Mouse (Mus musculus): ENCODE measurements around the gene Tns4. TPM values are rescaled to one million over a fixed set of nuclear protein-coding genes. Genes with fewer than 3 reads are reported as not detected.
A peak's percentile ranks its signal among the peaks of the same experiment; 100 is the strongest.

Gene Tns4
- total RNA-seq, 2 experiments from 2014 or later: 0.10 TPM; not detected in 1

DNA sequence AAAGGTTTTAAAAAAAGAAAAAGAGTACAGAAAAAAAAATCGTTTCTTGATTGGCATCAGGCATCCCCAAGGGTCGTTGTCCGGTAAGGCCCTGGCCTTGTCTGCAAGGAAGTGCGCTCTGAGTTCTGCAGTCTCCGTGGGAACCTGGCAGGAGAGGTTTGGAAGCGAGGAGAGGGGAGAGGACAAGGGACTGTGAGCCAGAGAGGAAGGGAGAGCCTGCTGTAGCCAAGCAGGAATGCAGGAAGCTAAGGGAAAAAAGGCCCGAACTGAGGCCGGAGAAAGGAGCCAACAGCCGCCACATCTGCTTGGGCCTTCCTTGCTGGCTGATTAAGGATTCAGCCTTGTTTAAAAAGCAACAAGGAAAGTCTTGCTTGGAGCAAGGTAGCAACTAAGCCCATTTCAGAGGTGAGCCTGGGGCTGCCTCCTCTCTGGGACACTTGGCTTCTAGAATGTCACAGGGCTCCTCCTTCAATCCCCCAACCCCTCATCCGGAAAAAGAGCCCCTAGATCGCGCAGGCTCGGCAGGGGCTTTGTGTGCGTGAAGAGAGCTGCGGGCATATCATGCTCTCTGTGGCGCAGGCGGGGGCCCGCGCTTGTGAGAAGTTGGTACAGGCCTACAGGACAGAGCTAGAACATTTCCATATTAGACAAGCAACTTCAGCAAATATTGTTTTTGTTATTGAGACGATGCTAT is 31.6 kb upstream of the Tns4 start:
- intact Hi-C loops (cut with DNase I; ENCODE audit: low total_unique reads): loop anchor here (5.0 to 10.0 kb wide), 2 partner anchors 78 to 206 kb away; partner anchors contain the start of gene Igfbp4

DNA sequence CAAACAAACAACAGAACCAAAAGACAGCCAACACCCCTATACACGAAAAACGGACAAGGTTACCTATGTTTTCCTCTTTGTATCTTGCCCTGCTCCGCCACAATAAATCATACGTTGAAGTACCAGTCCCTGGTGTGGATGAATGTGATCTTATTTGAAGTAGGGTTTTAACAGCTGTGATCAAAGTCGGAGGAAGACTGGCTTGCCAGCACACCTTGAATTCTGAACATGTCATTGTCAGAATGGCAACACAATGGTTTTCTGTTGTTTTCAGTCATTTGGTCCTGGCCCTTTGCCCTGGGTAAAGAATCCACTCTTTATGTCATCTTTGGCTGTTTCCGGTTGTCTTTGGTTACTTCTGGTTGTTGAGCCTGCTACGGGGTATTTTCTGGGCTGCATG is 29.9 kb upstream of the Tns4 start:
- intact Hi-C loops (cut with DNase I; ENCODE audit: low total_unique reads): no loop called here
- DNase-seq: no peak

More for the DNA sequence above, 31.6 kb upstream of the Tns4 start:
- peak; percentile 68 for DNase-seq

- no peak for DNase-seq
- intact Hi-C loops (cut with DNase I; ENCODE audit: low total_unique reads): no loop called here
These were observed 29.3 kb upstream of the Tns4 start for GRCm38 (mm10) chr11:99118420-99118819.

GRCm38 (mm10) chr11:99117907-99118306 is 28.8 kb upstream of the Tns4 start:
- no peak for DNase-seq
- intact Hi-C loops (cut with DNase I; ENCODE audit: low total_unique reads): no loop called here

- intact Hi-C loops (cut with DNase I; ENCODE audit: low total_unique reads): no loop called here
- no peak for DNase-seq
These were observed 26.8 kb upstream of the Tns4 start for GRCm38 (mm10) chr11:99115940-99116339.

DNA sequence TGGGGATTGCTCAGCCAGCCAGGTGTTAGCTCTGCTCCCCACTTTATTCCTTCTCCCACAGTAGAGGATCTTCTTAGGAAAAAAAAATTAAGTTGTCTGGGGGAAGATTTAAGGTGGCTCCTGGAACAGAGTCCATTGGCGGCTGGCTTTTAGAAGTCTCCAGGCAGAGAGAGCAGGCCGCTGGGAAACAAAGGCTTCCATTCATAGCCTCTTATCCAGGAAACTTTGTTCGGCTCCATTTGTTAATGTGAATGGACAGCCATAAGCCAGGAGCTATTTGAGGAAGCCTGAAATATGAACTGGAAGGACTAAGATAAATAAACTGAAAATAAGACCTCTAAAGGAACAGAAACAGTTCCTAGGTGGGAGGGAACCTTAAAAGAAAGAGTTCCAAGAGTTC is 24.0 kb upstream of the Tns4 start:
- DNase-seq: no peak
- intact Hi-C loops (cut with DNase I; ENCODE audit: low total_unique reads): loop anchor here (5.0 kb wide), 1 partner anchor 41 kb away; no protein-coding TSS in a partner anchor

GRCm38 (mm10) chr11:99112700-99113099 is 23.6 kb upstream of the Tns4 start:
- DNase-seq: no peak
- intact Hi-C loops (cut with DNase I; ENCODE audit: low total_unique reads): loop anchor here (5.0 kb wide), 1 partner anchor 40 kb away; no protein-coding TSS in a partner anchor

DNA sequence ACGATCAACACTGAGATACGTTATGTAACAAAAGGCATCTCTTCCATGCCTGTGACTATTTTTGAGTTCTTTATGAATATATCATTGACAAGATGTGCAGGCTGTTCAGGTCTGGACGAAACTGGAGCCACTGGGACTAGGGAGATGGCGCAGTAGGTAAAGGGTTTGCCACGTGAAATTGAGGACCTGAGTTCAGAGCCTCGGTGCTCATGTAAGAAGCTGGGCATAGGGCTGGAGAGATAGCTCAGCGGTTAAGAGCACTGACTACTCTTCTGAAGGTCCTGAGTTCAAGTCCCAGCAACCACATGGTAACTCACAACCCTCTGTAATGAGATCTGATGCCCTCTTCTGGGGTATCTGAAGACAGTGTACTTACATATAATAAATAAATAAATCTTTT is 22.5 kb upstream of the Tns4 start:
- intact Hi-C loops (cut with DNase I; ENCODE audit: low total_unique reads): loop anchor here (5.0 kb wide), 1 partner anchor 39 kb away; no protein-coding TSS in a partner anchor

DNA sequence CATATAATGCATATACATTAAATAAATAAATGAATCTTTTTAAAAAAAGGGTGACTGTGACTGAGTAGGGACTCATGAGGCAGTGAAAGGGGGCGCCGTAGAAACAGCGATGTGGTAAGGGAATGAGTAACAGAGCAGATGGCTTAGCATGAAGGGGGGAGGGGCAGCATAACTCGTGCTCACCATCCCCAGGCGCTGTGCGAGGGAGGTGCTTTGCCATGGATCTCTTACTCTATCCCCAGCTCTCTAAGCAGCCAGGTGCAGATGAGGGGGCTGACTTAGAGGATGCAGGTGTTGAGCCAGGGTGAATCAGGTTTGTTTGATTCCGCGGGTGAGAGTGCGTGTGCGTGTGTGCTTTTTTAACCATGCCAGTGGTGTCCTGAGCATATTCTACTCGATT is 22.0 kb upstream of the Tns4 start:
- intact Hi-C loops (cut with DNase I; ENCODE audit: low total_unique reads): loop anchor here (5.0 kb wide), 1 partner anchor 39 kb away; no protein-coding TSS in a partner anchor
- DNase-seq: no peak

More for the DNA sequence above, 22.5 kb upstream of the Tns4 start:
- no peak for DNase-seq

DNA sequence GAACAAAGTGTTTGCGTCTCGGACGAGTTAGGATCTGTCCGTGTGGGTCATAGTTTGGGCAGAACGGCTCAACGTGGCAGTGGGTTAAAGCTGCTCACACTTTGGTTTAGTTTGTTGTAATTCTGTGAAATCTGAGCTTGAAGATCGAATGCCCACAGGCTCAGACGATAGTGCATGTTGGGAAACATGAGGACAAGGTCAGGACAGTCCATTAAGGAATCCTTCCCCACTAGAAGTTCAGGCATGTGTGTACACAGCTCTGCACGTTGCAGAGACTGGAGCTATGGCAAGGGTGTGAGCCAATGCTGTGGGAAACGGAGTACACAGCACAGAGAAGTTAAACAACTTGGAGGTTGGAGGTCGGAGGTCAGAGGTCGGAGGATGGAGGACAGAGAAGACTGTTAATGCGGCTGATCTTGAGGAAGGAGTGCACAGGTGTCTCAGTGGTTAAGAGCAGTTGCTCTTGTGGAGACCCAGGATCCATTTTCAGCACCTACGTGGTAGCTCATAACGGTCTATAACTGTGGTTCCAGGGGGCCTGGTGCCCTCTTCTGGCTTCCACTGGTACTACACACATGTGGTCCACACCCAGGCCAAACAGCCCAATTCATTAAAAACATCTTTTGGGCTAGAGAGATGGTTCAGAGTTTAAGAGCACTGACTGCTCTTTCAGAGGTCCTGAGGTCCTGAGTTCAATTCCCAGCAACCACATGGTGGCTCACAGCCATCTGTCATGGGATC is 21.4 kb upstream of the Tns4 start:
- intact Hi-C loops (cut with DNase I; ENCODE audit: low total_unique reads): loop anchor here (5.0 kb wide), 1 partner anchor 38 kb away; no protein-coding TSS in a partner anchor
- DNase-seq: no peak

- intact Hi-C loops (cut with DNase I; ENCODE audit: low total_unique reads): no loop called here
- no peak for DNase-seq
These were observed 19.2 kb upstream of the Tns4 start for GRCm38 (mm10) chr11:99108296-99108695.

DNA sequence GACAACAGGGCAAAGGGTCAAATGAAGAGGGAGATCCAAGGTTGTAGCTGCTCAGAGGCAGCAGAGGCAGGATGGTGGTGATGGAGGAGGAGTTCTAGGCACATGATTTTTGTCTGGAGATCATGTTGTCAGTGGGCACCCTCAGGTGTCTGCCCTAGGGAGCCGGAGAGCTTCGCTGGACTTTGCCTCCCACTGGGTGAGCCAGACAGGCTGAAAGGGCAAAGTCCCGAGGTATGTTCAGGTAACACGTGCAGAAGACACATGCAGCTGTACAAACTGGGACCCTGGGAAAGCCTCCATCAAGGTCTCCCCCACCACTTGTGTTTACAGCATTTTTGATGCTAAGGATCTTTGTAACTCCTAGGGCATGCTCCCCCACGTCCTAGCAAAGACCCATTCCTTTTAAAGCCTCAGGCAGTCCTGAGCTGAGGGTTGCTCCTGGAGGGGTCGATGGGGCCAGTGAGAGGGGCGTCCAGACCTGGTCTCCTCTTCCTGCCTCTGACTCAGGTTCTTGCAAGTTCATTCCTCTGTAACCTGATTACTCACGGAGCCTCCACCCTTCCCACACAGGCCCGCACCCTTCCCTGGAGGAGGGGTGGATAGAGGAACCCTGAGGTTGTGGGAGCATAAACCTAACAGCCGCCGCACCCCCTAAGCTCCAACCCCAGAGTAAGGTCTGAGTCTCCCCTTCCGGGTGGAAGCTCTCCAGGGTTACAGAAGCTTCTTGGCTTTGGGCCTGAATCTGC is 17.0 kb upstream of the Tns4 start:
- no peak for DNase-seq
- intact Hi-C loops (cut with DNase I; ENCODE audit: low total_unique reads): no loop called here

DNA sequence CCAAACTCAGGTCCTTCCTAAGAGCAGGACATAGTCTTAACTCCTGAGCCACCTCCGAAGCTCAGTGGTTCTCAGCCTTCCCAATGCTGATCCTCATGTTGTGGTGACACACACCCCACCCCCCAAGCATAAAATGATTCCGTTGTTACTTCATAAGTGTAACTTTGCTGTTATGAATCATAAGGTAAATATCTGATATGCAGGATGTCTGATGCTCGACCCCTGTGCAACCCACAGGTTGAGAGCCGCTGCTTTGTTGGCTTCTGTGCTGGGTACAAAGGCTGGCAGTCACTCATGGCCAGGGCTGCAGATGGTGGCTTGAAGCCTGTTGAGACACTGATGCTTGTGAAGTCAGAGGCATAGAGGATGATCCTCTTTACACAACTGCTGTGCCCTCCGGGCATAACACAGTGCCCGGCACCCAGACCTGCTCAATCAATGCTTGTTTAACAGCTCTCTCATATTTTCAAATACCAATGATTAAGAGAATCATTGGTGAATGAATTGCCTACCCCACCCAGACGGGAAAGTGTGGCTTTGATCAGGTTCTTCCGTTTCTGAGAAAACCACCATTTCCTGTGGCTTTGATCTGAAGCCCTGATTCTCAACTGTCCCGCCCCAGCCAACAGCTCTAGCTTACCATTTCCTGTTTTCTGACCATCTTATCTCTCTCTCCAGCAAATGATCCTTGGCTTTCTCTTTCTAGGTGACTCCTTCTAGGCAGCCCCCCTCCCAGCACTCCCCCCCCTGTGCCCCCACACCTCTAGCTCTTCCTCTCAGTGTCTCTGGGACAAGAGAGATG is 15.7 kb upstream of the Tns4 start:
- no peak for DNase-seq
- intact Hi-C loops (cut with DNase I; ENCODE audit: low total_unique reads): no loop called here

DNA sequence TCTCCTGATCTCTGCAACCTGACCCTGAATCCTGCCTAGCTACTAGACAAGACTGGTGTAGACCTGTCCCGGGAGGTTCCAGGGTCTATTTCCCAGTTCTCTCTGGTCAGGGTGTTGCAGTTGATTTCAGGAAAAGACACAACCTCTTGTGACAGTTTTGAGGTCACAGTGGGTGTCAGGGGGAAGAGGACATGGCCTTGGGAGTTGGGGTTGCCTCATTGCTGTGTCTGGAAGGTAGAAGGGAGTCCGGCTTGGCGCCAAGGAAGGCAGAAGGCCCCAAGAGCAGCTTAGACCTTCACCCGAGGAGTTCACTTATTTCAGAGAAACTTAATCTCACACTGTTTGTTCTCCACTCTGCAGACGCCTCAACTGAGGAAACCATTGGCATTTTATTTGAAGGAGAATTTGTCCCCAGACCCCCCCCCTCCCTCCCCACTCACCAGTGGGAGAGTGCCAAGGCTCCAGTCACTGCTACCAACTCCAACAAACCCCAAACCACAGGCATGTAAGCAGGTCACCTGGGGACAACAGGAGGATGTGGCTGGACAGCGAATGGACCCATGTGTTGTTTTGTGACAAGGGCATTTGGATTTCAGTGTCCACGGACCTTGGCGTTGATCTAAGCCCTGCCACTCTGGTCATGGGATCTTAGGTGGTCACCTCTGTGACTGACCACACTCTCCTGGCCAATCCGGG is 13.6 kb upstream of the Tns4 start:
- no peak for DNase-seq

DNA sequence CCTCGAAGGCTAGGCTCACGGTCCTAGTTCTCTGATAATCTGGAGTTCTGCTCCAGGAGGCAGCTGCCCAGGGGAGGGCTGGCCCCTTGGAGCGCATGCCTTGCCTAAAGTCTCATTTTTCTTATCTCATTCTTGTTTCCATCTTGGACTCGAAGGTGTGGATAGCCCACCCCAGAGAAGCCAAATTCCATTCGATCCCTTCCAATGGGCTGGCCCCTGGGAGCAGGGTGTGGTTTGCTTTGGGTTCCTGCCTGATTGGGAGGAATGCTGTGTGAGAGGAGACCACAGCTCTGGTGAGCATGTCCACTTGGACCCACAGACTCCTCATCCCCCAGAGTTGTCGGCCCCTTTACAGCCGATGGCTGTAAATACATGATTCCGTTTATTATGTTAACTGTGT is 12.6 kb upstream of the Tns4 start:
- intact Hi-C loops (cut with DNase I; ENCODE audit: low total_unique reads): no loop called here
- no peak for DNase-seq

More for the DNA sequence above, 13.6 kb upstream of the Tns4 start:
- intact Hi-C loops (cut with DNase I; ENCODE audit: low total_unique reads): no loop called here

GRCm38 (mm10) chr11:99100215-99100614 is 11.1 kb upstream of the Tns4 start:
- no peak for DNase-seq
- intact Hi-C loops (cut with DNase I; ENCODE audit: low total_unique reads): no loop called here

GRCm38 (mm10) chr11:99099516-99099915 is 10.4 kb upstream of the Tns4 start:
- intact Hi-C loops (cut with DNase I; ENCODE audit: low total_unique reads): no loop called here
- DNase-seq: peak; percentile 34

DNA sequence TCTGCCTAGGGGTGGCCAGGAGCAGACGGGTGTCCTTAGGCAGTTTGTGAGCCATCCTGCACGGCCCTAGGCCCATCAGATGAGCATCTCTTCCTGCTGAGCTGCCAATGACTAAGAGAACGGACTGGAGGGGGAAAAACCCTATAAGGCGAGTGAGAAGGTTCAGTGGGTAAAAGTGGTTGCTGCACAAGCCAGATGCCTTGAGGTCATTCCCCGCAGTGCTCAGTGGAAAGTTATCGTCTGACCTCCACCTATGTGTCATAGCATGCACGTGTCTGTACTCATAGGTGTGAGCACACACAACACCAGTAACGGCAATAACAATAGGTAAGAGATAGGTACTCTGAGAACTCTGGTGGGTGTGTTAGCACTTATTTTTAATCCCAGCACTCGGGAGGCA is 9.8 kb upstream of the Tns4 start:
- DNase-seq: no peak
- intact Hi-C loops (cut with DNase I; ENCODE audit: low total_unique reads): no loop called here

Measured in gastrocnemius, postnatal 14 days (tissue).